Mouse (Mus musculus): Measurements from ENCODE around the gene Notch1. TPM values are rescaled to one million over a fixed set of nuclear protein-coding genes. Genes with fewer than 3 reads are reported as not detected.

The Notch1 gene
- total and polyA plus RNA-seq, 2 experiments from 2014 or later: 5.7 to 54.0 TPM

- TF ChIP-seq EP300 (IDR thresholded peaks at IDR 0.05; ENCODE audit: low read depth) (no peak), CTCF (IDR thresholded peaks at IDR 0.05; ENCODE audit: low read depth) (no peak)
- Histone ChIP-seq H3K27ac (ENCODE audit: low read depth) (peak overlapping the region; percentile 86), H3K9me3 (replicated peaks; ENCODE audit: control insufficient read depth, low read length) (no peaks in the 10 kb centered on the region), H3K4me3 (ENCODE audit: low read depth, low read length) (no peak overlapping the region), H3K4me1 (ENCODE audit: control insufficient read depth, insufficient read depth) (peaks cover 52% of the 10 kb centered on the region), H3K36me3 (replicated peaks; ENCODE audit: control insufficient read depth, insufficient read depth, low read length) (peaks cover 28% of the 10 kb centered on the region), H3K27me3 (ENCODE audit: control insufficient read depth, insufficient read depth, low read length) (no peaks in the 10 kb centered on the region), H3K4me2 (ENCODE audit: low read depth, low read length) (0 out of 2 replicates have a peak overlapping the region, but pooled peaks have one; percentile 8), H3K9ac (replicated peaks; ENCODE audit: low read depth, low read length) (no peak overlapping the region)
- DNase-seq (ENCODE audit: low spot score) (peak; percentile 30), ATAC-seq (ENCODE audit: insufficient read depth, low read depth) (no peak)
- 49% methylated on average over 16 of the region's 18 CpGs for WGBS
Observed at GRCm38 (mm10) chr2:26487322-26488021, 29.0 kb downstream of the Notch1 start.

DNA sequence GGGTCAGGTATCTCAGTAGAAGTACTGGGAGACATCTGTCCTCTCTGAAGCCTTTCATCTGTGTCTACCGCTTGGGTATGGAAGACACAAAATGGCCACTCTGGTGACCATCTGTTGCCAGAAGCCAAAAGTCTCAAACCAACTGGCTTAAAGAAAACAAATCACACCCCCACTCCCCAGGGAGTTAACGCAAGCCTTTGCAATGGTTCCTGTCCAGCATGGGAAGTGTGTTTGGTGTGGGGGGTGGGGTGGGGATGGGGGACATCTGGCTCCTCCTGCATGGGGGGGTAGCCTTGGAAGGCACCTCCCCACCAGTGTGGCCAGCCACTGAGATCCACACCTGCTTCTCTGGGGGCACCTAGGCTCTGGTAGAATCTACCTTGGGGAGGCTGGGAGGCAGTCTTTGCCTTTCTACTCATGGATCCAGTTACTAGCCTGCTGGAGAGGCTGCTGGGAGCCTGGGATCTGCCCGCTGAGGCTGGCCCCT is 29.6 kb downstream of the Notch1 start:
- no peaks in the 10 kb centered on the region for H3K9me3 ChIP-seq (replicated peaks; ENCODE audit: control insufficient read depth, low read length)
- peak overlapping the region; percentile 86 for H3K27ac ChIP-seq (ENCODE audit: low read depth)
- 48% methylated on average over 3 of the region's 3 CpGs for WGBS
- ATAC-seq (ENCODE audit: insufficient read depth, low read depth): no peak
- TF ChIP-seq CTCF (IDR thresholded peaks at IDR 0.05; ENCODE audit: low read depth): no peak
- peak; percentile 57; the same call in 1 of the 2 replicates for TF ChIP-seq EP300 (IDR thresholded peaks at IDR 0.05; ENCODE audit: low read depth)
- H3K4me2 ChIP-seq (ENCODE audit: low read depth, low read length): no peak overlapping the region; the same call in 1 of the 2 replicates
- DNase-seq (ENCODE audit: low spot score): no peak
- peaks cover 34% of the 10 kb centered on the region for H3K36me3 ChIP-seq (replicated peaks; ENCODE audit: control insufficient read depth, insufficient read depth, low read length)
- H3K27me3 ChIP-seq (ENCODE audit: control insufficient read depth, insufficient read depth, low read length): no peaks in the 10 kb centered on the region
- H3K9ac ChIP-seq (replicated peaks; ENCODE audit: low read depth, low read length): no peak overlapping the region
- no peak overlapping the region for H3K4me3 ChIP-seq (ENCODE audit: low read depth, low read length)
- peaks cover 49% of the 10 kb centered on the region; the same call in 1 of the 2 replicates for H3K4me1 ChIP-seq (ENCODE audit: control insufficient read depth, insufficient read depth)

DNA sequence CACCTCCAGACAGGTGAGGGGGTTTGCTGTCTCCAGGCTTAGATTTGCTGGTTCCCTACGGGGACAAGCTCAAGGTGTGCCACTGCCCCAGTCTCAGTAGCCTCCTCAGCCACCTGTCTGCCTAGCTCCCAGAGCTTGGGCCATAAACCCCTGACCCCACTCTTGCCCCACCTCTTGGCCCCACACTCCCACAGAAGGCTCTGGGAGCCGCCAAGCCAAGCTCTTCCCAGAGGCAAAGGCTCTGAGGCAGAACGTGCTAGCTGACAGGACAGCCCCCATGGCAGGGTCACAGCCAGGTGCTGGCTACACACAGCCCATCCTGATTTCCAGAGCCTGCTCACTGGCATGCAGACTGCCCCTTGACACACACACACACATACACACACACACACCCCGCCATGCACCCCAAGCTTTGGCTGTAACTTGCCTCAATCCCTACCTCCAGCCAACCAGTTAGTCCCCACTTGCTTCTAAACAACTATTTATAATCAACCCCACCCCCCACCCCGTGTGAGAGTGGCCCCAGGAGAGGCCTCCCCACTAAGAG is 30.1 kb downstream of the Notch1 start:
- H3K4me2 ChIP-seq (ENCODE audit: low read depth, low read length): no peak overlapping the region; the same call in 1 of the 2 replicates
- H3K27me3 ChIP-seq (ENCODE audit: control insufficient read depth, insufficient read depth, low read length): no peaks in the 10 kb centered on the region
- TF ChIP-seq EP300 (IDR thresholded peaks at IDR 0.05; ENCODE audit: low read depth): no peak
- no peak for TF ChIP-seq CTCF (IDR thresholded peaks at IDR 0.05; ENCODE audit: low read depth)
- WGBS: 30% methylated on average over 5 of the region's 5 CpGs
- no peak for DNase-seq (ENCODE audit: low spot score)
- H3K36me3 ChIP-seq (replicated peaks; ENCODE audit: control insufficient read depth, insufficient read depth, low read length): peaks cover 39% of the 10 kb centered on the region
- no peak overlapping the region for H3K4me3 ChIP-seq (ENCODE audit: low read depth, low read length)
- H3K4me1 ChIP-seq (ENCODE audit: control insufficient read depth, insufficient read depth): peaks cover 46% of the 10 kb centered on the region; the same call in 1 of the 2 replicates
- no peak overlapping the region for H3K9ac ChIP-seq (replicated peaks; ENCODE audit: low read depth, low read length)
- peak overlapping the region; percentile 18 for H3K27ac ChIP-seq (ENCODE audit: low read depth)
- no peak for ATAC-seq (ENCODE audit: insufficient read depth, low read depth)
- no peaks in the 10 kb centered on the region for H3K9me3 ChIP-seq (replicated peaks; ENCODE audit: control insufficient read depth, low read length)

DNA sequence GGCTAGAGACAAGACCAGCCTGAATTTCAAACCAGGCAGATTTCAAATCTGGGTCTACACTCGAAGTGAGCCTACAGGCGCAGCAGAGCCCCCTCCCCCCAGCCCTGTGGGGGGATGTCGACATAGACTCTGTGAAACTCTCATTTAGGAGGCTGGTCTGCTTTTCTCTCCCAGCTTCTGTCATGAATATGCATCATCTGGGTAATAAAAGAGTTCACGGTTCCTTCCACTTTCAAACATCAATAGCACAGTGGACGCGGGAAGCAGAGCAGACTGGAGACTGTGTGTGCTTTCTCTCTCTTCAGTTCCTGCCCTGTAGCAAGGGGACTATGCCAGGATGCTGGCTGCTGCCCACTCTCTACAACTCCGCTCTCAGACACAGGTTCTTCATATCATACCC is 30.8 kb downstream of the Notch1 start:
- Histone ChIP-seq H3K27ac (ENCODE audit: low read depth) (peak overlapping the region; percentile 18; the same call in 1 of the 2 replicates), H3K27me3 (ENCODE audit: control insufficient read depth, insufficient read depth, low read length) (no peaks in the 10 kb centered on the region), H3K4me2 (ENCODE audit: low read depth, low read length) (no peak overlapping the region), H3K9ac (replicated peaks; ENCODE audit: low read depth, low read length) (no peak overlapping the region), H3K4me1 (ENCODE audit: control insufficient read depth, insufficient read depth) (peaks cover 41% of the 10 kb centered on the region; the same call in 1 of the 2 replicates), H3K36me3 (replicated peaks; ENCODE audit: control insufficient read depth, insufficient read depth, low read length) (peaks cover 45% of the 10 kb centered on the region), H3K4me3 (ENCODE audit: low read depth, low read length) (no peak overlapping the region), H3K9me3 (replicated peaks; ENCODE audit: control insufficient read depth, low read length) (no peaks in the 10 kb centered on the region)
- ATAC-seq (ENCODE audit: insufficient read depth, low read depth): no peak
- no peak for DNase-seq (ENCODE audit: low spot score)
- 58% methylated on average over 7 of the region's 7 CpGs for WGBS
- TF ChIP-seq EP300 (IDR thresholded peaks at IDR 0.05; ENCODE audit: low read depth) (no peak), CTCF (IDR thresholded peaks at IDR 0.05; ENCODE audit: low read depth) (no peak)

DNA sequence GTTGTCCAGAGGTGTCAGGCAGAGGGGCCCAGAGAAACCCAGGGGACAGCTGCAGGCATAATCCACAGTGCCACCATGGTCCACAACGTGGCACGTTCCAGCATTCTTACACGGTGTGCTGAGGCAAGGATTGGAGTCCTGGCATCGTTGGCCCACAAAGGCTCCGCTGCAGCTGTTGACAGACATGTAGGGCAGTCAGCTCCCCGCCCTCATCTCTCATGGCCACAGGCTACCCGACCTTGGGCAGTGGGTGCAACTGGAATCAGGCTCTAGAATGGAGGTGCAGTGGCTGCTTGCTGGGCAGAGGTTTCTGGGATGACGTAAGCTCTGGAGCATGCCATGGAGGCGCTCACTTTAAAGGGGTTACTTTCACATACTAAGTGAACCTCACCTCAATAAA is 31.2 kb downstream of the Notch1 start:
- WGBS: 75% methylated on average over 9 of the region's 9 CpGs
- ATAC-seq (ENCODE audit: insufficient read depth, low read depth) (no peak), DNase-seq (ENCODE audit: low spot score) (no peak)
- no peaks in the 10 kb centered on the region for H3K27me3 ChIP-seq (ENCODE audit: control insufficient read depth, insufficient read depth, low read length)
- H3K9me3 ChIP-seq (replicated peaks; ENCODE audit: control insufficient read depth, low read length): no peaks in the 10 kb centered on the region
- no peak for TF ChIP-seq CTCF (IDR thresholded peaks at IDR 0.05; ENCODE audit: low read depth)
- no peak for TF ChIP-seq EP300 (IDR thresholded peaks at IDR 0.05; ENCODE audit: low read depth)
- no peak overlapping the region for H3K4me2 ChIP-seq (ENCODE audit: low read depth, low read length)
- no peak overlapping the region for H3K27ac ChIP-seq (ENCODE audit: low read depth)
- H3K36me3 ChIP-seq (replicated peaks; ENCODE audit: control insufficient read depth, insufficient read depth, low read length): peaks cover 50% of the 10 kb centered on the region
- H3K4me1 ChIP-seq (ENCODE audit: control insufficient read depth, insufficient read depth): peaks cover 40% of the 10 kb centered on the region; the same call in 1 of the 2 replicates
- no peak overlapping the region for H3K4me3 ChIP-seq (ENCODE audit: low read depth, low read length)
- H3K9ac ChIP-seq (replicated peaks; ENCODE audit: low read depth, low read length): no peak overlapping the region
